Comparison of ENCODE assay signal across 22 mouse cellular contexts in the genomic region with DNA sequence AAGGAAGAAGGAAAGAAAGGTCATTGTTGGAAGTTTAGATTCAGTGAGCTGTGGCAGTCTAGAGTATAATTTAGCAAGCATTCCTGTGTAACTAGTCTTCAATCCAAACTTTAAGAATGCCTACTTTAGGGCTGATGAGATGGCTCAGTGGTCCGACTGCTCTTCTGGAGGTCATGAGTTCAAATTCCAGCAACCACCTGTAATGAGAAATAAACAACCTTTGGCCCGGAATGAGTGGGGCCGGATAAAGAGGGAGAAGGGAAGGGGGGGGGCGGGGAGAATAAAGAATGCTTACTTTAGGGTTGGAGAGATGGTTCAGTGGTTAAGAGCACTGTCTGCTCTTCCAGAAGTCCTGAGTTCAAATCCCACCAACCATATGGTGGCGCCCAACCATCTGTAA. TPM values are rescaled to one million over a fixed set of nuclear protein-coding genes. Genes with fewer than 3 reads are reported as not detected.
"Had no signal": no experiment of that assay in that cellular context is flagged by ENCODE, and none has a peak within 500 bp of the region (broad histone marks: within the 10 kb centered on the region; RNA-seq: fewer than 3 reads in every experiment).

No protein-coding gene starts in this region.

- H3K4me3 ChIP-seq: neural tube, embryonic 13.5 days; neural tube, embryonic 15.5 days; stomach, embryonic 15.5 days had no signal

- H3K27ac ChIP-seq: neural tube, embryonic 13.5 days; neural tube, embryonic 15.5 days; stomach, embryonic 15.5 days; stomach, postnatal 0 days had no signal

- H3K27me3 ChIP-seq: neural tube, embryonic 13.5 days; neural tube, embryonic 15.5 days; stomach, embryonic 15.5 days had no signal

- H3K9ac ChIP-seq: neural tube, embryonic 13.5 days; neural tube, embryonic 15.5 days; stomach, embryonic 15.5 days had no signal

- H3K4me2 ChIP-seq: neural tube, embryonic 13.5 days; neural tube, embryonic 15.5 days; stomach, embryonic 15.5 days had no signal

- H3K36me3 ChIP-seq: neural tube, embryonic 13.5 days; neural tube, embryonic 15.5 days; stomach, embryonic 15.5 days had no signal

- DNase-seq: retina, postnatal 1 day; right cerebral cortex, adult 18-20 months; right cerebral cortex, postnatal 14 days; right cerebral cortex, postnatal 25 days; right cerebral cortex, postnatal 4 days; spleen, adult 18-20 months; thymus, adult 18-20 months; thymus, adult 2 months; thymus, postnatal 14 days; thymus, postnatal 25 days; thymus, postnatal 36 days; thymus, postnatal 4 days had no signal

- H3K9me3 ChIP-seq: neural tube, embryonic 15.5 days; stomach, embryonic 15.5 days had no signal

RNA-seq across cellular contexts. Expression of a gene that starts 59.8 kb away (rescaled TPM):
- polyA plus RNA-seq: neural tube, embryonic 14.5 days; neural tube, embryonic 15.5 days; small intestine, adult 2 months; spleen, adult 2 months; stomach, embryonic 14.5 days; stomach, embryonic 15.5 days; stomach, embryonic 16.5 days; stomach, postnatal 0 days; thymus, adult 2 months; thymus, postnatal 0 days had no signal
